Mouse (Mus musculus) testis, adult 2 months (tissue): ENCODE data around the gene Slc38a6. TPM values are rescaled to one million over a fixed set of nuclear protein-coding genes. Genes with fewer than 3 reads are reported as not detected.

Experiments used
- H3K27ac ChIP-seq: fragments of 200-500 bp; 2 replicates; pipeline ENCODE4 v1.5.1; 2012; ENCODE audit warnings: low read depth, low read length; ENCODE audit not compliant: control insufficient read depth, insufficient read depth
- H3K27me3 ChIP-seq: fragments of 200-500 bp; 2 replicates; pipeline ENCODE4 v1.6.1; 2012; ENCODE audit warnings: mild to moderate bottlenecking, low read length, moderate library complexity; ENCODE audit not compliant: control insufficient read depth, insufficient read depth
- H3K36me3 ChIP-seq: fragments of 200-500 bp; 2 replicates; pipeline ENCODE4 v1.6.1; 2012; ENCODE audit warnings: mild to moderate bottlenecking, low read length; ENCODE audit not compliant: control insufficient read depth, insufficient read depth
- H3K4me1 ChIP-seq: fragments of 200-500 bp; 2 replicates; pipeline ENCODE4 v1.6.1; 2012; ENCODE audit warnings: low read length; ENCODE audit not compliant: control insufficient read depth, insufficient read depth
- H3K4me3 ChIP-seq: fragments of 200-500 bp; 2 replicates; pipeline ENCODE4 v1.5.1; 2012; ENCODE audit warnings: low read depth, mild to moderate bottlenecking, low read length, moderate library complexity, mixed read lengths; ENCODE audit not compliant: control insufficient read depth
- CTCF ChIP-seq: fragments of 200-500 bp; IDR thresholded peaks from 2 replicates; pipeline ENCODE4 v1.5.1; 2012; ENCODE audit warnings: low read depth, mild to moderate bottlenecking, inconsistent platforms, low read length, moderate library complexity; ENCODE audit not compliant: control insufficient read depth, insufficient read depth, insufficient replicate concordance
- POLR2A ChIP-seq: fragments of 200-500 bp; IDR thresholded peaks from 2 replicates; pipeline ENCODE4 v1.6.1; 2012; ENCODE audit warnings: low read depth, mild to moderate bottlenecking, inconsistent platforms, low read length, moderate library complexity; ENCODE audit not compliant: control insufficient read depth
- polyA plus RNA-seq: library from polyadenylated mRNA; depleted of rRNA; stranded (reverse); fragments of >200 nt; gene quantifications from 2 replicates; pipeline ENCODE4 v1.2.3, GENCODE M21; 2012; rRNA removed

The Slc38a6 gene
- polyA plus RNA-seq, 1 experiment: 25.3 TPM

- no peak overlapping the region for H3K27ac ChIP-seq
- no peaks in the 10 kb centered on the region for H3K27me3 ChIP-seq
- no peaks in the 10 kb centered on the region for H3K36me3 ChIP-seq
- H3K4me3 ChIP-seq: no peak overlapping the region
- no peak for TF ChIP-seq CTCF
- TF ChIP-seq POLR2A: no peak
- no peaks in the 10 kb centered on the region for H3K4me1 ChIP-seq
Observed at GRCm38 (mm10) chr12:73402851-73403665, 116.5 kb downstream of the Slc38a6 start.

Other genes with a start within 250 kb of the Slc38a6 start
- 0.51 and 0.58 TPM in 2 replicates for gene Six1, start 232.9 kb upstream of the Slc38a6 start, polyA plus RNA-seq
- gene Six4, start 173.3 kb upstream of the Slc38a6 start, polyA plus RNA-seq: 0.34 and 0.48 TPM in 2 replicates
- 4.4 and 5.7 TPM in 2 replicates for gene Mnat1, start 163.1 kb upstream of the Slc38a6 start, polyA plus RNA-seq
- 6.6 and 10.6 TPM in 2 replicates for gene Trmt5, start 69 bp upstream of the Slc38a6 start, polyA plus RNA-seq